Mouse (Mus musculus): ENCODE results near the gene Kras. TPM values are rescaled to one million over a fixed set of nuclear protein-coding genes. Genes with fewer than 3 reads are reported as not detected.

Kras gene
- polyA plus RNA-seq, 1 experiment from 2014 or later, result 44.1 TPM

DNA sequence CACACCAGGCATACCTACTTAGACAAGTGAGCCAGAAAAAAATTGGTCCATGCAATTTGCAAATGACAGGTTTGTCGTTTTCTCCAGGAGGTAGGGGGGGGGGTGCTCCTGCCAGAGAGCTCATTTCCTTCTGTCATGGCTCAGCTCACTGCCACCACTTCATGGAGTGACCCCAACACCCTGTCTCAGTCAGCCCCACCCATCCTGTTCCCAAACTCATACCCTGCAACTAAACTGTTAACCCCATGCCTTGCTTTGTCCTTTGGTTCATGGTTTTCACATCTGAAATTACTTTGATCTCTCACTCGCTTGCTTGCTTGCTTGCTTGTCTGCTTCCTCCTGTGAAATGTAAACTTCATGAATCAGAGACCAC lies 6.6 kb upstream of the Kras start:
- no peaks in the 10 kb centered on the region for H3K27me3 ChIP-seq (ENCODE audit: control insufficient read depth, insufficient read depth, low read depth, low read length)
- no peak for ATAC-seq (ENCODE audit: low read depth)
- H3K27ac ChIP-seq (ENCODE audit: low read length), result no peak overlapping the region
- H3K4me1 ChIP-seq (ENCODE audit: control insufficient read depth, low read depth, low read length), result no peaks in the 10 kb centered on the region
- no peaks in the 10 kb centered on the region for H3K9me3 ChIP-seq (replicated peaks; ENCODE audit: control insufficient read depth, low read length)
- H3K4me2 ChIP-seq (ENCODE audit: low read depth, low read length), result no peak overlapping the region
- no peak overlapping the region for H3K9ac ChIP-seq (ENCODE audit: low read depth, low read length)
- H3K4me3 ChIP-seq (ENCODE audit: low read depth, low read length), result no peak overlapping the region
- H3K36me3 ChIP-seq (ENCODE audit: control insufficient read depth, insufficient read depth), result no peaks in the 10 kb centered on the region
- WGBS (ENCODE audit: insufficient replicate concordance), result 31% methylated on average over 2 of the region's 2 CpGs

DNA sequence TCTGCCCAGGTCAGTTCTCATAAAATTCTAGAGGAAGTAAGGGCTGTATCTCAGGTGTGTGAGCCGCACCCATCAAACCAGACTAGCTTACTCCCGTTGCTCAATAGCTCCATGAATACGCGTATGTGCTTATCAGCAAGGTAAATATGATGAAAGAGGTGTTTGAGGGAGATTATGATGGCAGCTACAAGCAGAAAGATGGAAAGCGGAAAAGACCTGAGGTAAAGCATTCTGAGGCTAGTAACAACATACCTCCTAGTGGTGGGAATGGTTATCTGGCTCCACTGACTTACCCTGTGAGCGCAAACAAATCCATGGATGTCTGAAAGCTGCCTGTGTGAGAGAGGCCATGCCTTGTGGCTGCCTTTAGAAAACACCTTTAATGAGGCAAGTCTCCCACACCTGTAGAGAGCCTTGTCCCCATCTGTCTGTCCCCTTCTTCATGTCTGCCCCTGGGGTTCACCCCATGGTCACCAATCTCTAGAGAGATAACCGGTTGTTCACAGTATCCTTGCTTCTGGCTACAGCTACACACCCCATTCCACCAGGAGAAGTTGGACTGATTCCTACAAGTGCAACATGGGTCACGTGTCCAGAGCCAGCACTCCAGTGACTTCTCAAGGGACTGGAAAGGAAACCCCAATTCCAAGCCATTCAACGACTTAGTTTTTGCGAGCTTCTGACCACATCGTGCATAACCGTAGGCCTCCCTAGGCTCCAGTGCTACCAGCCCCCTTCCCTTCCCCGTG lies 6.1 kb upstream of the Kras start:
- ATAC-seq (ENCODE audit: low read depth), result no peak; the same call in 1 of the 2 replicates
- no peaks in the 10 kb centered on the region for H3K9me3 ChIP-seq (replicated peaks; ENCODE audit: control insufficient read depth, low read length)
- WGBS (ENCODE audit: insufficient replicate concordance), result 66% methylated on average over 13 of the region's 13 CpGs
- no peak overlapping the region for H3K9ac ChIP-seq (ENCODE audit: low read depth, low read length)
- no peaks in the 10 kb centered on the region for H3K36me3 ChIP-seq (ENCODE audit: control insufficient read depth, insufficient read depth)
- H3K4me3 ChIP-seq (ENCODE audit: low read depth, low read length), result no peak overlapping the region
- H3K4me2 ChIP-seq (ENCODE audit: low read depth, low read length), result no peak overlapping the region
- peaks cover 1% of the 10 kb centered on the region for H3K4me1 ChIP-seq (ENCODE audit: control insufficient read depth, low read depth, low read length)
- no peak overlapping the region for H3K27ac ChIP-seq (ENCODE audit: low read length)
- H3K27me3 ChIP-seq (ENCODE audit: control insufficient read depth, insufficient read depth, low read depth, low read length), result no peaks in the 10 kb centered on the region

DNA sequence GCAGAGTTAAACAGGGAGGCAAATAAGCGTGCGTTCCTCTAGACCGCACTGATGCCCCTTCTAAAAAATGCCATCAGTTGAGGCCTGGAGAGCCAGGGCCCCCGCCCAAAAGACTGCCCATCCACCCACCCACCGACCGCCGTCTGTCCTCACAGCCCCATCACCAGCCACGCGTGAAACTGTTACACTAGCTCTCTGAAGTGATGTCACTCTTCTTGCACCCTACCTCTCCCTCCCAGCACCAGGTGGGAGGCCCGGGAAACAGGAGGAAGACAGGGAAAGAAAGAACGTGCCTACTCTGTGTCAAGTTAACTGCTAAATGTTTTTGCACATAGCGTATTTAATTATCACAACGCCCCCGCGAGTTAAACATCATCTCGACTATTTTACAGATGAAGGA lies 781 bp upstream of the Kras start:
- WGBS (ENCODE audit: insufficient replicate concordance), result 18% methylated on average over 16 of the region's 16 CpGs
- peak overlapping the region; percentile 97 for H3K9ac ChIP-seq (ENCODE audit: low read depth, low read length)
- no peak for ATAC-seq (ENCODE audit: low read depth)
- H3K27ac ChIP-seq (ENCODE audit: low read length), result peak overlapping the region; percentile 66; the same call in 1 of the 2 replicates
- H3K9me3 ChIP-seq (replicated peaks; ENCODE audit: control insufficient read depth, low read length), result no peaks in the 10 kb centered on the region
- peak overlapping the region; percentile 93 for H3K4me3 ChIP-seq (ENCODE audit: low read depth, low read length)
- H3K27me3 ChIP-seq (ENCODE audit: control insufficient read depth, insufficient read depth, low read depth, low read length), result 0 out of 2 replicates have a peak, but pooled peaks cover 3% of the 10 kb centered on the region
- peaks cover 18% of the 10 kb centered on the region for H3K4me1 ChIP-seq (ENCODE audit: control insufficient read depth, low read depth, low read length)
- peaks cover 7% of the 10 kb centered on the region for H3K36me3 ChIP-seq (ENCODE audit: control insufficient read depth, insufficient read depth)
- H3K4me2 ChIP-seq (ENCODE audit: low read depth, low read length), result peak overlapping the region; percentile 98

DNA sequence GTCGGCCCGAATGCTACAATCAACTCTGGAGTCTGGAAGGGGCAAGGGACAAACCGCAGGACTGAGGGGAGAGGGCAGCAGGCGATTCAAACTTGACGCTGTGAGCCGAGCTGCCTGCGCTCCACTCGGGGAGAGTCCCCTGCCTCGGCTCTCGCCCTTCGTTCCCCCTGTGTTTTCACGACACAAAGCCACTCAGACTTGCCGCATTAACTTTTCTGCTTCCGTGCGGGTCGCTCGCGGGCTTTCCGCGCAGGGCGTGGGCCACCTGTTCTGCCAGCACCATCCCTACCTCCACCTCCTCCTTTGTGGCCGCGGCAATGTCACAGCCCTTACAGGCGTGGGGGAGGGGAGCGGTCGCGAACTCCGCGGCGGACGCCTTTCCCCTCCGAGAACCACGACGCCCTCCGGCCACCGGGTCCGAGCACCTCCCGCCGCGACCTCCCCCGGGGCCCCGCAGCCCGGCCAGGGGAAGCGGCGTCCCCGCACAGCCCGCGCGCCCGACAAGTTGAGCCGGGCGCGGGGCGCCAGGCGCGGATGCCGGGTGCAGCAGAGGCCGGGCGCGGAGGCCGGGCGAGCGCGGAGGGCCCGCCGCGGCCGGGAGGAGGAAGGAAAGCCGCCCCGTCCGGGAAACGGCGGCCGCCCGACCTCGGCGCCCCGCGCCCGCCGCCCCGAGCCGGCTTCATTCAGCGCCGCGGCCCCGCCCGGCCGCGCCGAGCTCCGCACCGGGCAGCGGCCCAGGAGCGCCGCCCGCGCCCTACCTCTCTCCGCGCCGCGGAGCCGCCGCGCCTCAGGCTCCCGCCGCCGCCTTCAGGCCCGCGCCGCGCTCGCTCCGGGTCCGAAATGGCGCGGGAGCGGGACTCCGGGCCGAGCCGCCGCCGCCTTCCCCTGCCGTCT lies 501 bp downstream of the Kras start:
- H3K36me3 ChIP-seq (ENCODE audit: control insufficient read depth, insufficient read depth), result peaks cover 11% of the 10 kb centered on the region

DNA sequence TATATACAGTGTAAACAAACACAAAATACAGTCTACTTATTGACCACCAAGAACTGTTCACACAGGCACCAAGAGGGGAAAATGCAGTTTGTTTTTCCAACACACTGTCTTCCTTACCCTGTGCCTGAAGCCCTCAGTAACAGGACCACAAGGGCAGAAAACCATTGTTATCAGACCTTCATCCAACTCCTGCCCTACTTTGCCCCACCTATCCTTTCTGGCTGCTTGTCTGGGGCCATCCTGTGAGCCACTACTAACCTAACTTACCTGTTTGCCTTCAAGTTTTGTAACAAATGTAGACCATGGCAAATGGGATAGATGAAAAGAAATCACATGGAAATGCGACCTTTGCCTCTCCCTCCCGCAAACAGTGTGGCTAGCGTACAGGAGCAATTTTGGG lies 2.2 kb downstream of the Kras start:
- WGBS (ENCODE audit: insufficient replicate concordance), result 64% methylated on average over 3 of the region's 3 CpGs
- no peak overlapping the region for H3K27ac ChIP-seq (ENCODE audit: low read length)
- peak overlapping the region; percentile 37 for H3K4me3 ChIP-seq (ENCODE audit: low read depth, low read length)
- H3K4me2 ChIP-seq (ENCODE audit: low read depth, low read length), result peak overlapping the region; percentile 51
- H3K4me1 ChIP-seq (ENCODE audit: control insufficient read depth, low read depth, low read length), result peaks cover 21% of the 10 kb centered on the region
- H3K9ac ChIP-seq (ENCODE audit: low read depth, low read length), result no peak overlapping the region
- H3K36me3 ChIP-seq (ENCODE audit: control insufficient read depth, insufficient read depth), result peaks cover 11% of the 10 kb centered on the region
- no peaks in the 10 kb centered on the region for H3K9me3 ChIP-seq (replicated peaks; ENCODE audit: control insufficient read depth, low read length)
- H3K27me3 ChIP-seq (ENCODE audit: control insufficient read depth, insufficient read depth, low read depth, low read length), result 0 out of 2 replicates have a peak, but pooled peaks cover 3% of the 10 kb centered on the region
- no peak for ATAC-seq (ENCODE audit: low read depth)

More for the DNA sequence above, 501 bp downstream of the Kras start:
- Histone ChIP-seq H3K4me3 (ENCODE audit: low read depth, low read length) (peak overlapping the region; percentile 93), H3K4me1 (ENCODE audit: control insufficient read depth, low read depth, low read length) (peaks cover 18% of the 10 kb centered on the region), H3K9ac (ENCODE audit: low read depth, low read length) (peak overlapping the region; percentile 97), H3K27ac (ENCODE audit: low read length) (peak overlapping the region; percentile 85), H3K4me2 (ENCODE audit: low read depth, low read length) (peak overlapping the region; percentile 98), H3K9me3 (replicated peaks; ENCODE audit: control insufficient read depth, low read length) (no peaks in the 10 kb centered on the region), H3K27me3 (ENCODE audit: control insufficient read depth, insufficient read depth, low read depth, low read length) (0 out of 2 replicates have a peak, but pooled peaks cover 3% of the 10 kb centered on the region)
- under 1% methylated on average over 93 of the region's 124 CpGs for WGBS (ENCODE audit: insufficient replicate concordance)
- peak; percentile 72 for ATAC-seq (ENCODE audit: low read depth)

DNA sequence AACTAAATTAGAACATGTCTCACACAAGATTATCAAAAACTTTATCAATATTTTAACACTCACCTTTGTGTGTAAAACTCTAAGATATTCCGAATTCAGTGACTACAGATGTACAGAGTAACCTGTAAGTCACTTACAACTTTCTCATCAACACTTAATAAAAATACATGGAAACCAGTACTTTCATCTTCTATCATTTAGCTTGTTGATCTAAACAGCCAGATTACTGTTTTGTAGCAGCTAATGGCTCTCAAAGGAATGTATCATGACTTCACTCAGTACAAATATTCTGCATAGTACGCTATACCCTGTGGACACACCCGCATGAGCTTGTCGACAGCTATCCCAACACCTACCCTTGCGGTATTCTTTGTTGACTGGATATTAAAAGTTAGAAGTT lies 3.2 kb downstream of the Kras start:
- no peak overlapping the region for H3K4me2 ChIP-seq (ENCODE audit: low read depth, low read length)
- H3K4me3 ChIP-seq (ENCODE audit: low read depth, low read length), result no peak overlapping the region
- WGBS (ENCODE audit: insufficient replicate concordance), result 86% methylated on average over 5 of the region's 5 CpGs
- H3K36me3 ChIP-seq (ENCODE audit: control insufficient read depth, insufficient read depth), result peaks cover 11% of the 10 kb centered on the region
- peaks cover 21% of the 10 kb centered on the region for H3K4me1 ChIP-seq (ENCODE audit: control insufficient read depth, low read depth, low read length)
- no peak for ATAC-seq (ENCODE audit: low read depth)
- 0 out of 2 replicates have a peak, but pooled peaks cover 3% of the 10 kb centered on the region for H3K27me3 ChIP-seq (ENCODE audit: control insufficient read depth, insufficient read depth, low read depth, low read length)
- no peak overlapping the region for H3K27ac ChIP-seq (ENCODE audit: low read length)
- no peak overlapping the region for H3K9ac ChIP-seq (ENCODE audit: low read depth, low read length)
- no peaks in the 10 kb centered on the region for H3K9me3 ChIP-seq (replicated peaks; ENCODE audit: control insufficient read depth, low read length)

DNA sequence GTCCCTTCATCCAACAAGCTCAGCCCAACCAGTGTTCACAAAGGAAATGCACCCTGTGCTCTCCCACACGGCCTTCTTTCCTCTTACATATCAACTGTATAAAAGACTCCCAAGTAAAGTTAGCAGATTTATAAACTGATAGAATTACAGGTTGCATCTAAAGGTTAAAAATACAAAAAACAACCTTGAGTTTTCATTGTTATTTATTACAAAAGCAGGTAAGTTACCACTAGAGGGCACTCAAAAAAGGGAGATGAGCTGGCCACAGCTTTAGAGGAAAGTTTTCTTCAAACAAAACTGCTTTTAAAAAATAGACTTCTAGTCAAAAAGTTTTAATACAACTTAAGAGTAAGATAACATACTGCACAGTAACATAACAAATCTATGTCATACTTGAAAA lies 7.5 kb downstream of the Kras start:
- no peaks in the 10 kb centered on the region for H3K9me3 ChIP-seq (replicated peaks; ENCODE audit: control insufficient read depth, low read length)
- H3K4me1 ChIP-seq (ENCODE audit: control insufficient read depth, low read depth, low read length), result peaks cover 3% of the 10 kb centered on the region
- no peak for ATAC-seq (ENCODE audit: low read depth)
- no peak overlapping the region for H3K27ac ChIP-seq (ENCODE audit: low read length)
- no peaks in the 10 kb centered on the region for H3K27me3 ChIP-seq (ENCODE audit: control insufficient read depth, insufficient read depth, low read depth, low read length)
- H3K4me3 ChIP-seq (ENCODE audit: low read depth, low read length), result no peak overlapping the region
- no peak overlapping the region for H3K4me2 ChIP-seq (ENCODE audit: low read depth, low read length)
- WGBS (ENCODE audit: insufficient replicate concordance), result 46% methylated on average over 1 of the region's 1 CpGs
- peaks cover 14% of the 10 kb centered on the region for H3K36me3 ChIP-seq (ENCODE audit: control insufficient read depth, insufficient read depth)
- H3K9ac ChIP-seq (ENCODE audit: low read depth, low read length), result no peak overlapping the region

DNA sequence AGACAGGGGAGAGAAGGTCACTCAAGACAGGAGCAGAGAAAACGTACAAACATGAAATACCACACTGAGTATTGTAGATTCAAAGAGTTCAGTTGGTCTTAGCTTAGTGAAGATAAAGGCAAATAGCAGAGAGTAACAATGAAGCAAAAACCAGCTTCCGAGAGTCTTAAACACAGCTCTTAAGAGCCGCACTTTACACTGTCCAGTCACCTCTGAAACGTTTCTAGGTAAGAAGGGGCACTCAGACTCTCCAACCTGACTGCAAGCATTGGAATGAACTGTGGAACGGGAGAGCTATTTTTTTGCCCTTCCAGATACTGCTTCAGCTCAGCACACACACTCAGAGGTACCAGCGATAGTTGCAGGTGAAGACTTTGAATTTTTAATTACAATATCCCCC lies 9.8 kb downstream of the Kras start:
- H3K4me3 ChIP-seq (ENCODE audit: low read depth, low read length), result no peak overlapping the region
- H3K4me1 ChIP-seq (ENCODE audit: control insufficient read depth, low read depth, low read length), result peaks cover 3% of the 10 kb centered on the region
- no peak overlapping the region for H3K4me2 ChIP-seq (ENCODE audit: low read depth, low read length)
- ATAC-seq (ENCODE audit: low read depth), result no peak
- H3K9me3 ChIP-seq (replicated peaks; ENCODE audit: control insufficient read depth, low read length), result no peaks in the 10 kb centered on the region
- H3K27me3 ChIP-seq (ENCODE audit: control insufficient read depth, insufficient read depth, low read depth, low read length), result no peaks in the 10 kb centered on the region
- no peak overlapping the region for H3K9ac ChIP-seq (ENCODE audit: low read depth, low read length)
- 83% methylated on average over 6 of the region's 6 CpGs for WGBS (ENCODE audit: insufficient replicate concordance)
- no peak overlapping the region for H3K27ac ChIP-seq (ENCODE audit: low read length)
- peaks cover 4% of the 10 kb centered on the region; the same call in 1 of the 2 replicates for H3K36me3 ChIP-seq (ENCODE audit: control insufficient read depth, insufficient read depth)

DNA sequence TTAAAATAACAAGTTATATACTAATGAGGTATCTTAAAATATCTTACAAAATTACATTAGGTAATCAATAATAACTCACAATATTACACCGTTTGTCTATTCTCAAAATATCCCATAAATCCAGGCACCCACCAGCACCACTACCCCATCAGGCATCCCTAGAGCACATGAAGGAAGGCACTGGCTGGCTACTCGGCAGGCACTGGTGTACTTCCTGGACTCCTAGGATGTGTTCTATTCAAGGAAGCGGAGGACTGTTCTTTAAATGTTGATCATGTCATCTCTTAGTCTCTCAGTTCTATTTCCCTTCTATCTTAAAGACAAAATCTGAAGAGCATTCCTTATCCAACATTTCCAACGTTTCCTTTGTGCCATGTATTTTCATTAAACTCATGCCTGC lies 12.9 kb downstream of the Kras start:
- no peaks in the 10 kb centered on the region for H3K4me1 ChIP-seq (ENCODE audit: control insufficient read depth, low read depth, low read length)
- no peak for ATAC-seq (ENCODE audit: low read depth)
- H3K4me2 ChIP-seq (ENCODE audit: low read depth, low read length), result no peak overlapping the region
- H3K9ac ChIP-seq (ENCODE audit: low read depth, low read length), result no peak overlapping the region
- H3K4me3 ChIP-seq (ENCODE audit: low read depth, low read length), result no peak overlapping the region
- 67% methylated on average over 4 of the region's 4 CpGs for WGBS (ENCODE audit: insufficient replicate concordance)
- no peaks in the 10 kb centered on the region for H3K9me3 ChIP-seq (replicated peaks; ENCODE audit: control insufficient read depth, low read length)
- H3K36me3 ChIP-seq (ENCODE audit: control insufficient read depth, insufficient read depth), result peaks cover 8% of the 10 kb centered on the region
- H3K27ac ChIP-seq (ENCODE audit: low read length), result no peak overlapping the region
- no peaks in the 10 kb centered on the region for H3K27me3 ChIP-seq (ENCODE audit: control insufficient read depth, insufficient read depth, low read depth, low read length)
